Mouse (Mus musculus) embryonic facial prominence, embryonic 14.5 days (tissue): ENCODE data around the gene Tnip1. TPM values are rescaled to one million over a fixed set of nuclear protein-coding genes. Genes with fewer than 3 reads are reported as not detected.

ENCODE experiments used
- ATAC-seq: fragments of 200-750 bp; cut with Nextera tagmentation; 2 replicates; pipeline ENCODE4 v1.8.0; 2017; ENCODE audit warnings: low read depth, moderate number of reproducible peaks, moderate TSS enrichment
- DNase-seq: peaks from one replicate; pipeline ENCODE4 v3.0.0-alpha.2; 2015; ENCODE audit warnings: low spot score
- H3K27ac ChIP-seq: fragments of 300-500 bp; sonication (generic); replicated peaks from 2 replicates; pipeline ENCODE4 v1.5.1; 2014; ENCODE audit warnings: low read depth, mild to moderate bottlenecking, low read length, moderate library complexity
- H3K27me3 ChIP-seq: fragments of 300-500 bp; sonication (generic); replicated peaks from 2 replicates; pipeline ENCODE4 v1.6.1; 2014; ENCODE audit warnings: low read length; ENCODE audit not compliant: control insufficient read depth, insufficient read depth
- H3K36me3 ChIP-seq: fragments of 300-500 bp; sonication (generic); 2 replicates; pipeline ENCODE4 v1.6.1; 2014; ENCODE audit warnings: low read length, mixed read lengths; ENCODE audit not compliant: control insufficient read depth, insufficient read depth
- H3K4me1 ChIP-seq: fragments of 300-500 bp; sonication (generic); 2 replicates; pipeline ENCODE4 v1.6.1; 2014; ENCODE audit warnings: antibody characterized with exemption, low read length; ENCODE audit not compliant: control insufficient read depth, insufficient read depth
- H3K4me2 ChIP-seq: fragments of 300-500 bp; sonication (generic); 2 replicates; pipeline ENCODE4 v1.6.1; 2014; ENCODE audit warnings: low read depth, mild to moderate bottlenecking, low read length, moderate library complexity, mixed read lengths
- H3K4me3 ChIP-seq: fragments of 300-500 bp; sonication (generic); 2 replicates; pipeline ENCODE4 v1.5.1; 2014; ENCODE audit warnings: low read depth, mild to moderate bottlenecking, low read length
- H3K9ac ChIP-seq: fragments of 300-500 bp; sonication (generic); 2 replicates; pipeline ENCODE4 v1.6.1; 2014; ENCODE audit warnings: low read depth, mild to moderate bottlenecking, low read length, moderate library complexity, mixed read lengths
- H3K9me3 ChIP-seq: fragments of 300-500 bp; sonication (generic); 2 replicates; pipeline ENCODE4 v1.6.1; 2016; ENCODE audit warnings: low read length; ENCODE audit not compliant: control insufficient read depth
- WGBS: fragments of 180-500 bp; shearing (Covaris S2); extraction: QIAGEN DNeasy Blood & Tissue Kit; methylation state at CpG from one replicate; pipeline ENCODE4 v1.1.7; 2014; 5-methylcytosine and 5-hydroxymethylcytosine counted together
- polyA plus RNA-seq: library from polyadenylated mRNA; unstranded; fragments of >200 nt; fragmentation: Nextera tagmentation; extraction: Ambion mirVana; gene quantifications from 2 replicates; pipeline ENCODE4 v1.2.1, GENCODE M21; 2014

Tnip1 gene
- polyA plus RNA-seq, 1 experiment from 2014 or later: 21.0 TPM

- no peak for DNase-seq
- no peaks in the 10 kb centered on the region for H3K27me3 ChIP-seq
- no peak overlapping the region for H3K9ac ChIP-seq
- H3K36me3 ChIP-seq: peaks cover 22% of the 10 kb centered on the region
- H3K4me1 ChIP-seq: peaks cover 6% of the 10 kb centered on the region; the same call in 1 of the 2 replicates
- H3K27ac ChIP-seq: no peak overlapping the region
- no peak overlapping the region for H3K4me3 ChIP-seq
- no peak overlapping the region for H3K4me2 ChIP-seq
- 73% methylated on average over 4 of the region's 4 CpGs for WGBS
- ATAC-seq: no peak
- no peaks in the 10 kb centered on the region for H3K9me3 ChIP-seq
These were observed 56.3 kb downstream of the Tnip1 start for GRCm38 (mm10) chr11:54906466-54906865.

- H3K27me3 ChIP-seq: no peaks in the 10 kb centered on the region
- no peak overlapping the region for H3K4me3 ChIP-seq
- ATAC-seq (no peak), DNase-seq (no peak)
- peaks cover 16% of the 10 kb centered on the region for H3K36me3 ChIP-seq
- no peak overlapping the region for H3K9ac ChIP-seq
- peaks cover 6% of the 10 kb centered on the region; the same call in 1 of the 2 replicates for H3K4me1 ChIP-seq
- no peaks in the 10 kb centered on the region for H3K9me3 ChIP-seq
- no peak overlapping the region for H3K4me2 ChIP-seq
- 55% methylated on average over 4 of the region's 4 CpGs for WGBS
- no peak overlapping the region for H3K27ac ChIP-seq
These were observed 56.8 kb downstream of the Tnip1 start for GRCm38 (mm10) chr11:54905931-54906330.

- DNase-seq (no peak), ATAC-seq (no peak)
- Histone ChIP-seq H3K36me3 (peaks cover 8% of the 10 kb centered on the region; the same call in 1 of the 2 replicates), H3K4me1 (peaks cover 6% of the 10 kb centered on the region; the same call in 1 of the 2 replicates), H3K9ac (no peak overlapping the region), H3K4me3 (no peak overlapping the region), H3K9me3 (no peaks in the 10 kb centered on the region), H3K4me2 (no peak overlapping the region), H3K27ac (no peak overlapping the region), H3K27me3 (no peaks in the 10 kb centered on the region)
- WGBS: 91% methylated on average over 3 of the region's 3 CpGs
These were observed 57.6 kb downstream of the Tnip1 start for GRCm38 (mm10) chr11:54905086-54905485.

GRCm38 (mm10) chr11:54903940-54904706 is 58.6 kb downstream of the Tnip1 start:
- no peak overlapping the region for H3K4me2 ChIP-seq
- H3K27ac ChIP-seq: no peak overlapping the region
- no peaks in the 10 kb centered on the region for H3K9me3 ChIP-seq
- H3K4me1 ChIP-seq: peaks cover 6% of the 10 kb centered on the region; the same call in 1 of the 2 replicates
- 62% methylated on average over 4 of the region's 4 CpGs for WGBS
- no peaks in the 10 kb centered on the region for H3K36me3 ChIP-seq
- 0 out of 2 replicates have a peak, but pooled peaks have one; percentile 13 for ATAC-seq
- no peak for DNase-seq
- no peak overlapping the region for H3K4me3 ChIP-seq
- H3K27me3 ChIP-seq: no peaks in the 10 kb centered on the region
- H3K9ac ChIP-seq: no peak overlapping the region

- no peaks in the 10 kb centered on the region for H3K9me3 ChIP-seq
- ATAC-seq: no peak
- peak overlapping the region; percentile 44 for H3K4me3 ChIP-seq
- peak overlapping the region; percentile 54; the same call in 1 of the 2 replicates for H3K9ac ChIP-seq
- H3K27me3 ChIP-seq: no peaks in the 10 kb centered on the region
- no peak overlapping the region for H3K27ac ChIP-seq
- peaks cover 6% of the 10 kb centered on the region; the same call in 1 of the 2 replicates for H3K4me1 ChIP-seq
- WGBS: 81% methylated on average over 5 of the region's 5 CpGs
- H3K36me3 ChIP-seq: no peaks in the 10 kb centered on the region
- DNase-seq: no peak
- peak overlapping the region; percentile 81 for H3K4me2 ChIP-seq
These were observed 59.4 kb downstream of the Tnip1 start for GRCm38 (mm10) chr11:54903339-54903738.

- H3K36me3 ChIP-seq: no peaks in the 10 kb centered on the region
- peak within 1 kb of the TSS; percentile 54 for H3K9ac ChIP-seq
- H3K4me1 ChIP-seq: peaks cover 6% of the 10 kb centered on the region; the same call in 1 of the 2 replicates
- H3K4me3 ChIP-seq: peak within 1 kb of the TSS; percentile 44
- 15% methylated on average over 40 of the region's 45 CpGs for WGBS
- peak; percentile 81 for DNase-seq
- peak; percentile 88 for ATAC-seq
- peak within 1 kb of the TSS; percentile 81 for H3K4me2 ChIP-seq
- H3K9me3 ChIP-seq: no peaks in the 10 kb centered on the region
- no peaks in the 10 kb centered on the region for H3K27me3 ChIP-seq
- no peak within 1 kb of the TSS for H3K27ac ChIP-seq
These were observed 60.1 kb downstream of the Tnip1 start, which contains the start of gene Gpx3 for GRCm38 (mm10) chr11:54902333-54903323. Gene Gpx3 (plus strand): TSS chr11:54902453.

GRCm38 (mm10) chr11:54899657-54900056 is 63.1 kb downstream of the Tnip1 start:
- Histone ChIP-seq H3K36me3 (no peaks in the 10 kb centered on the region), H3K4me3 (no peak overlapping the region), H3K27me3 (no peaks in the 10 kb centered on the region), H3K9me3 (no peaks in the 10 kb centered on the region), H3K27ac (no peak overlapping the region), H3K4me1 (peaks cover 6% of the 10 kb centered on the region; the same call in 1 of the 2 replicates), H3K9ac (no peak overlapping the region), H3K4me2 (no peak overlapping the region)
- WGBS: 77% methylated on average over 3 of the region's 4 CpGs
- ATAC-seq (no peak), DNase-seq (no peak)

- H3K36me3 ChIP-seq: no peaks in the 10 kb centered on the region
- H3K9ac ChIP-seq: no peak overlapping the region
- no peaks in the 10 kb centered on the region for H3K4me1 ChIP-seq
- H3K9me3 ChIP-seq: no peaks in the 10 kb centered on the region
- no peak overlapping the region for H3K27ac ChIP-seq
- H3K4me3 ChIP-seq: no peak overlapping the region
- no peak overlapping the region for H3K4me2 ChIP-seq
- DNase-seq (no peak), ATAC-seq (no peak)
- 62% methylated on average over 5 of the region's 5 CpGs for WGBS
- H3K27me3 ChIP-seq: no peaks in the 10 kb centered on the region
These were observed 65.2 kb downstream of the Tnip1 start for GRCm38 (mm10) chr11:54897470-54897869.
